Mouse (Mus musculus) forebrain, embryonic 13.5 days (tissue): ENCODE measurements around the gene Evx1. TPM values are rescaled to one million over a fixed set of nuclear protein-coding genes. Genes with fewer than 3 reads are reported as not detected.

Experiments used
- ATAC-seq: fragments of 200-750 bp; cut with Nextera tagmentation; 2 replicates; pipeline ENCODE4 v1.8.0; 2017
- H3K27ac ChIP-seq: fragments of 300-500 bp; sonication (generic); 2 replicates; pipeline ENCODE4 v1.5.1; 2015; ENCODE audit warnings: inconsistent platforms, mild to moderate bottlenecking, moderate library complexity
- H3K27me3 ChIP-seq: fragments of 300-500 bp; sonication (generic); 2 replicates; pipeline ENCODE4 v1.6.1; 2015; ENCODE audit warnings: mild to moderate bottlenecking, inconsistent platforms
- H3K36me3 ChIP-seq: fragments of 300-500 bp; sonication (generic); 2 replicates; pipeline ENCODE4 v1.6.1; 2015; ENCODE audit warnings: mild to moderate bottlenecking, inconsistent platforms; ENCODE audit not compliant: poor library complexity, severe bottlenecking
- H3K4me1 ChIP-seq: fragments of 300-500 bp; sonication (generic); 2 replicates; pipeline ENCODE4 v1.6.1; 2015; ENCODE audit warnings: inconsistent platforms
- H3K4me2 ChIP-seq: fragments of 300-500 bp; sonication (generic); 2 replicates; pipeline ENCODE4 v1.6.1; 2015; ENCODE audit warnings: inconsistent platforms, mild to moderate bottlenecking, moderate library complexity
- H3K4me3 ChIP-seq: fragments of 300-500 bp; sonication (generic); 2 replicates; pipeline ENCODE4 v1.5.1; 2015; ENCODE audit warnings: mild to moderate bottlenecking, inconsistent platforms
- H3K9ac ChIP-seq: fragments of 300-500 bp; sonication (generic); 2 replicates; pipeline ENCODE4 v1.6.1; 2015; ENCODE audit warnings: mild to moderate bottlenecking, inconsistent platforms
- H3K9me3 ChIP-seq: fragments of 300-500 bp; sonication (generic); replicated peaks from 2 replicates; pipeline ENCODE4 v1.6.1; 2016; ENCODE audit warnings: inconsistent platforms
- WGBS: fragments of 180-500 bp; shearing (Covaris S2); methylation state at CpG from one replicate; pipeline ENCODE4 v1.1.7; 2015; 5-methylcytosine and 5-hydroxymethylcytosine counted together
- polyA plus RNA-seq: library from polyadenylated mRNA; unstranded; fragments of >200 nt; fragmentation: Nextera tagmentation; extraction: Ambion mirVana; gene quantifications from 2 replicates; pipeline ENCODE4 v1.2.1, GENCODE M21; 2015

Gene Evx1
- polyA plus RNA-seq, 1 experiment from 2014 or later, result not detected

DNA sequence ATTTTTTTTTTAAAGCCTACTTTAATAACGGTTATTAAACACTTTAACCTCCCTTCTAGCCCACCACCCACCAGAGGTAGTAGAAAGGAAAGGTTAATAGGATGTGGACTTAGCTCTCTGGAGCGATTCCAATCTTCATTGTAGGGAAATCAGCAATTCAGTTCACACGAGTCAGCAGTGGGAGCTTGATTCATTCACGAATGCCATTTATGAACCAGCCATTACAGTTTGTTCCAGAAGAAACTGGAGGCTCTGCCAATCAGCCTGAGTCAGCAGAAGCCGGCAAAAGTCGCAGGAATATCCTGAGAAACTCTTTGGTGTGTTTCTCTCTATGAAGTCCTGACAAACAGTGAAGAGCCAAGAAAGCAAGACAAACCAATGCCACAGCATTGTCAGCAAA lies 18.7 kb upstream of the Evx1 start:
- ATAC-seq, result no peak
- Histone ChIP-seq H3K27me3 (peaks cover 91% of the 10 kb centered on the region), H3K27ac (no peak overlapping the region), H3K9me3 (no peaks in the 10 kb centered on the region), H3K4me1 (peaks cover 6% of the 10 kb centered on the region; the same call in 1 of the 2 replicates), H3K4me2 (no peak overlapping the region), H3K9ac (no peak overlapping the region), H3K4me3 (no peak overlapping the region), H3K36me3 (no peaks in the 10 kb centered on the region)
- WGBS, result 66% methylated on average over 6 of the region's 6 CpGs

DNA sequence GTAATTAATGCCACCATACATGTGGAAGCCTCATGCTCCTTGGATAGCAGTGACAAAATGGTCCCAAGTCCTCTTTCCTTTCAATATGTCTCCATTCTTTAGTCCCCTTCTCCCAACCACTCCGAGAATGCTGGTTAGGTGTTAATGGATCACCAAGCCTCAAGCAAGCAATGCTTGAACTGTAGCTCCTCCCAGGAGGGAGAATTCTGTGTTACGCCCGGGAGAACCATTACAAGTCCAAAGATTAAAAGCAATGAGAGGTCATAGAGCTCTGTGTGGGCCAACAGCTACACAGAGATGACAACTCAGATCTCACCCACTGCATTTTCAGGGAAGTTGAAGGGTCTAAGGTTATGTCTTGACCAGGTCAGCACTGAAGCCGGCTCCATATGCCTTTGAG lies 14.8 kb upstream of the Evx1 start:
- no peaks in the 10 kb centered on the region for H3K4me1 ChIP-seq
- peaks cover 87% of the 10 kb centered on the region for H3K27me3 ChIP-seq
- no peaks in the 10 kb centered on the region for H3K36me3 ChIP-seq
- H3K4me3 ChIP-seq, result no peak overlapping the region
- ATAC-seq, result no peak
- no peak overlapping the region for H3K27ac ChIP-seq
- H3K9ac ChIP-seq, result no peak overlapping the region
- 83% methylated on average over 4 of the region's 4 CpGs for WGBS
- no peaks in the 10 kb centered on the region for H3K9me3 ChIP-seq
- H3K4me2 ChIP-seq, result no peak overlapping the region

DNA sequence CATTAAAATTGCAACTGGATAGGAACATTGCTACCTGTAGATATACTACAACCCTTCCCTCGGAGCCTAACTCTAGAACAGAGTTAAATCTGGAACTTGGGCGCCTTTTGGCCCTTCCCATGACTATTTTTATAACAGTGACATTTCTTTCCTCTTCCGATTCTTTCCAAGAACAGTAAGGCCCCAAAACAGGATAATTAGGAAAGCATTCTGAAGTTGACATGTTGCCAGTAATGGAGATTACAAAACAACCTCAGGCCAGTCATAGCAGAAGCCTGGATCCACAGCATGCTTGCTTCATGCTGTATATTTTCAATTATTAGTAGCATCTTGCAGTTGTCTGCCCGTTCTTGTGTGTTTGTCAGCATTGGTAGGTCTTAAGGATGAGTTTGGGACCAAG lies 12.5 kb upstream of the Evx1 start:
- no peak for ATAC-seq
- Histone ChIP-seq H3K27ac (no peak overlapping the region), H3K4me2 (no peak overlapping the region), H3K27me3 (peaks cover 88% of the 10 kb centered on the region), H3K4me1 (peaks cover 2% of the 10 kb centered on the region; the same call in 1 of the 2 replicates), H3K4me3 (no peak overlapping the region), H3K9me3 (no peaks in the 10 kb centered on the region), H3K9ac (no peak overlapping the region), H3K36me3 (no peaks in the 10 kb centered on the region)
- 87% methylated on average over 4 of the region's 4 CpGs for WGBS

DNA sequence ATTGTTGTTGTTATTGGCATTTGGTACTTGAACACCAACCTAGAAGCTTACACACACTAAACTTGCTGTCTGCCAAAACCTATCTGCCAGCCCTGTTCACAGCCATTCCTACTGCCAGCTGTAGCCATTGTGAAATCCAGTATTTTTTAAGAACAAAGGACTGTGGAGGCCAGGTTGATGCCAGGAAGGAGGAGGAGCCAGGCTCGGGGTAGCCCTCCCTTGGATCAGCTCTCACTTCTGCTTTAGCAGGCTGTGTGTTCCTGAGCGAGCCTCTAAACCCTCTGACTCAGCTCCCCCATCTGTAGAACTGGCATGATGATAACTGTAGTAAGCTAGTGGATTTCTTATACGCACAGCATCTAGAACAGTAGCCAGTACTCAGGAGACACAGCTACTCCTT lies 9.9 kb upstream of the Evx1 start:
- WGBS, result 53% methylated on average over 3 of the region's 3 CpGs
- H3K4me2 ChIP-seq, result no peak overlapping the region
- H3K36me3 ChIP-seq, result no peaks in the 10 kb centered on the region
- no peaks in the 10 kb centered on the region for H3K9me3 ChIP-seq
- H3K4me1 ChIP-seq, result peaks cover 8% of the 10 kb centered on the region; the same call in 1 of the 2 replicates
- H3K27ac ChIP-seq, result no peak overlapping the region
- H3K9ac ChIP-seq, result no peak overlapping the region
- H3K27me3 ChIP-seq, result peaks cover 91% of the 10 kb centered on the region
- no peak for ATAC-seq
- H3K4me3 ChIP-seq, result no peak overlapping the region

DNA sequence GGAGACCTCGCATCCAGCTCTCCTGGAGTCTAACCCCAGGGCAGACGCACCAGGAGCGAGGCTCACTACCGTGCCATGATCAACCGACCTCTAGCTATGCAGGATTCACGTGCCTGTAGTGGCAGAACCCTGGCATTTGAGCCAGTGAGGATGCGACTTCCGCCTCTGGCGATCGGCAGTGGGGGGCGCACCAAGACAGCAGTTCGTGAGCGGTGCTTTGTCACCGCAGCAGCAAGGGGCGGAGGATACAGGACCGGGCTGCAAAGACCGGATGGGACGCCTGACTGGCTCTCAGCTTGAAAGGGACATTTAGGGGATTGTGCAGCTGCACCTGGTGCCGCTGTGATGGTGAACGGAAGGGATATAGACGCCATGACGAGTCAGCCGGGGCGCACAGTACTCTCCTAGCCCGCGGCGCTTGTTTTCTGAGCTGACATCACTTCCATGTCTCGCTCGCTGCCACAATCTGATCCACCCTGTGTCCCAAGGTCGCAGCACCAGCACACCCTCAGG lies 7.4 kb upstream of the Evx1 start:
- under 1% methylated on average over 30 of the region's 30 CpGs for WGBS
- Histone ChIP-seq H3K9me3 (no peaks in the 10 kb centered on the region), H3K4me2 (peak overlapping the region; percentile 71), H3K27ac (no peak overlapping the region), H3K27me3 (peaks cover 93% of the 10 kb centered on the region), H3K36me3 (no peaks in the 10 kb centered on the region), H3K4me3 (peak overlapping the region; percentile 45), H3K9ac (peak overlapping the region; percentile 57), H3K4me1 (peaks cover 8% of the 10 kb centered on the region; the same call in 1 of the 2 replicates)
- ATAC-seq, result peak; percentile 86

DNA sequence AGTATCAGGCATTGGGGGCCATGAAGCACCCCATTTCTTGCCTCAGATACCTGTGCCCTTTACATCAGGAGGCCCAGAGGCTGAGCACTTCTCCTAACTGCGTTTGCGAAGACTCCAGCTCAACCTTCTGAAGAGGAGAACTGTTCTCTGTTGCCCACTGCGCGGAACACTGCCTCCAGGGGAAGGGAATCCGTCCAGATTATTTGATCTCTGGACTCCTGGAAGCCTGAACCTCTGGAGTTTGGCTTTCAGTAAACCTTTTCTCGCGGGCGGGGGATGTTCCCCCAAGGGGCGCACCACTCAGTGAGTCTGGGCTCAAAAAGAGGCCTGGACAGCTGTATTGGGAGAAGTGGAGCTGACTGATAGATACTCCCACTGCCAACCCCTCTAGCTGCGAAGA lies 3.5 kb upstream of the Evx1 start:
- H3K4me2 ChIP-seq, result no peak overlapping the region
- 4% methylated on average over 10 of the region's 10 CpGs for WGBS

DNA sequence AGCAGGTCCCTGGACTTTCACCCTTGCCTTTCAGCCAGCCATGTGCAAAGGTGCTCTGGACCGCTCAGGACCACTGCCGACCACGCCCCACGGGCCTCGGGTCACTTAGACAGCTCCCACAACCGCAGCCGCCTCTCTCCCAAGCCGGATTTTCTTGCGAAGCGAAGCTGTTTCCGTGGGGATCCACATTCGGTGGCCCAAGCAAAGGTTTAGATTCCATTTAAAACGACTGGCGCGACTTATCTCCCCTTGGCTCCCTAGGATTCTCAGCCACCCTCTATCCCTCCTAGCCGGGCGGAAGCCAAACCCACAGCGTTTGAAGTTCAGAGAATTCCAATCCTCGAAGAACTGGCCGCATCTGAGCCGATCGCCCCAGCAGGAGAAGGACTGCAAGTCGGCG lies 2.9 kb upstream of the Evx1 start:
- peaks cover 16% of the 10 kb centered on the region; the same call in 1 of the 2 replicates for H3K4me1 ChIP-seq
- no peak overlapping the region for H3K9ac ChIP-seq
- no peak overlapping the region for H3K27ac ChIP-seq
- H3K9me3 ChIP-seq, result no peaks in the 10 kb centered on the region
- peaks cover 99% of the 10 kb centered on the region for H3K27me3 ChIP-seq
- 0% methylated on average over 24 of the region's 24 CpGs for WGBS
- ATAC-seq, result no peak
- H3K4me2 ChIP-seq, result no peak overlapping the region
- no peak overlapping the region for H3K4me3 ChIP-seq
- no peaks in the 10 kb centered on the region for H3K36me3 ChIP-seq

More for the DNA sequence above, 3.5 kb upstream of the Evx1 start:
- Histone ChIP-seq H3K4me1 (peaks cover 16% of the 10 kb centered on the region; the same call in 1 of the 2 replicates), H3K27ac (no peak overlapping the region), H3K36me3 (no peaks in the 10 kb centered on the region), H3K4me3 (no peak overlapping the region), H3K27me3 (peaks cover 99% of the 10 kb centered on the region), H3K9me3 (no peaks in the 10 kb centered on the region), H3K9ac (no peak overlapping the region)
- ATAC-seq, result no peak

DNA sequence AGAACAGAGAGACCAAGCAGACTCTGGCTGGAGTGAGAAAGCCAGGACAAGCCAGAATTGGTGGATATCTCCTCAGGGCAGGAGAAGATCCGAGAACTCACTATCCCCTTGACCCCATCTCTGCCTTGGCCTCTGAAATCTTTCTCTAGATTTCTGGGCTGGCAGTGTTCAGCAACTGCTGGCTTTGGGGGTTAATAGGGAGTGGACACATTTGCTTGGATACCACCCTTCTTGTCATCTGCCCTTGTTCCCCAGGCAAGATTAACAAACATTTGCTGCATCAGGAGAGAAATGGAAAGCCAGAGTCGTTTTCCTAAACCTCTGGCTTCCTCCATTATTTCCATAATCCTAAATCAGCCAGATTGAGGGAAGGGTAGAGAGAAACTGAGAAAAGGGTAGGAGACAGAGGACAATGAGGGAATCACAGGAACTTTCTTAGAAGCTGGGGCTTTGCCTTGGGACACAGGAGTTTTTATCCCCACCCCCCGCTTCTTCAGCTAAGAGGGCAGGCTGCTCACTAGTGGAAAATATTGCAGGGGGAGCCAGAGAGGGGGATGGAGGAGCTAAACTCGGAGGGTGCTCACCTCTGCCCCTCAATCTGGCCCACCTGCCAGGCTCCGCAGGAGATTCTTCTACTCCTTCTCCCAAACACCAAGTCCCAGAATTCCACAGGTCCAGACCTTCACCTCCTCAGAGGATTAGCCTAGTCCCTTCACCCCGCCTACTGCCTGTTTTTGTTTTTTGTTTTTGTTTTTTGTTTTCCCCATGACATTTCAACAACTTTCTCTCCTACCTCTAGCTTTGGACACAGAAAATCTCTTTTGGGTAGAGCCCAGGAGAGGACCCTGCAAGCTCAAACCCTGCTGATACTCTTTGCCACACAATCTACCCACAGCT lies 1.4 kb upstream of the Evx1 start:
- Histone ChIP-seq H3K4me1 (peaks cover 16% of the 10 kb centered on the region), H3K36me3 (no peaks in the 10 kb centered on the region), H3K9me3 (no peaks in the 10 kb centered on the region), H3K27me3 (peaks cover 99% of the 10 kb centered on the region), H3K9ac (no peak overlapping the region), H3K27ac (no peak overlapping the region), H3K4me3 (no peak overlapping the region), H3K4me2 (no peak overlapping the region)
- WGBS, result 0% methylated on average over 6 of the region's 6 CpGs
- no peak for ATAC-seq

DNA sequence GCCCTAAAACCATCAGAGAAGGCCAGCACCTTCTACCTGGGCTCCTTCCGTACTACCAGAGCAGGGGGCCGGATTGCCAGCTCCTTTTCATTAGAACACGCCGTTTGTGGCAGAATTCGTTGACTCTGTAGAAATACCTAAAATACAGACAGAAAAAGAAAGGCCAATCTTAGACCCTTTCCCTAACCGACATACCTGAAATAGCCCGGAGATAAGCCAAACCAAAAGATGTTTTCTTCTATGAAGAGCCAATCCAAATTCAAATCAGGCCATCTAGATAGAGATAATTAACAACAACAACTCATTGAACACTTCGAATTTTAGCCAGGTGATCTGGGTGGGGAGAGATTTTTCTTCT lies 761 bp upstream of the Evx1 start:
- Histone ChIP-seq H3K4me2 (no peak overlapping the region), H3K4me1 (peaks cover 16% of the 10 kb centered on the region), H3K36me3 (no peaks in the 10 kb centered on the region), H3K9ac (no peak overlapping the region), H3K9me3 (no peaks in the 10 kb centered on the region), H3K4me3 (no peak overlapping the region), H3K27me3 (peaks cover 99% of the 10 kb centered on the region), H3K27ac (no peak overlapping the region)
- no peak for ATAC-seq
- WGBS, result 2% methylated on average over 8 of the region's 8 CpGs

DNA sequence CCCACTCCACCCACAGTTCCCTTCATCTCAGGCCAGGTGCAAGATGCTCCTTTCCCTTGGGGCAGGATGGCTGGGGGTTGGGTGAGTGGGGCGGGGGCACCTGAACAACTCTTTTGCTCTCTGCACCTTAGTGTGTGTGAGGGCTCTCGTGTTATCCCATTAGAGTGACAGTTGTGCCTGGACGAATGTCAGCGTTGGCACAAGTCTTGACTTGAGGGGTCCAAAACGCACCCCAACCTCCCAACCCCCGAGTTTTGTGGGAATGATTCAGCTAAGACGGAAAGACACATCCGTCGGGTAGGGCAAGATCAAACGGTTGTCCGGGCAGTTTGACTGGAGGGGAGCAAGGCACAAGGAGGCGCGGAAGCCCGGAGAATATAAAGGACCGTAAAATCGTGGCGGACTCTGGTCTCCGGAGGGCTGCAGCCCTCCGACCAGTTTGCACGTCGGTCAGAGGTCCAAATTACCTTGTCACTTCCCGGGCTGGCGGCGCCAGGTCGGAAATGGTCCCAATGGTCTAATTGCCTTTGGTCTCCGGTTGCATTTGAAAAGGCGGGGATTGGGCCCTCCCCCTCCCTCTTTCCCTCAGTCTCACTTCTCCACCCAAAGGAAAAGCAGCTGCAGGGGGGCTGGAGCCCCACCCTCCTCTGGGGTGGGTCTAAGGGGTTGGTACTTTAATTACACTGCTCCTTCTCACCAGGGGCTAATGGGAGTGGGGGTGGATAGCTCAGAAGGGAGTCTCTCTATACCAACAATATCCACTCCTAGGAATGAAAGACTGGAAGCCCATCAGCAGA lies 1.2 kb downstream of the Evx1 start:
- Histone ChIP-seq H3K27me3 (peaks cover 99% of the 10 kb centered on the region), H3K9me3 (no peaks in the 10 kb centered on the region), H3K4me2 (no peak overlapping the region), H3K36me3 (no peaks in the 10 kb centered on the region), H3K4me1 (peaks cover 16% of the 10 kb centered on the region), H3K4me3 (no peak overlapping the region), H3K27ac (no peak overlapping the region), H3K9ac (no peak overlapping the region)
- ATAC-seq, result no peak
- WGBS, result under 1% methylated on average over 27 of the region's 27 CpGs

DNA sequence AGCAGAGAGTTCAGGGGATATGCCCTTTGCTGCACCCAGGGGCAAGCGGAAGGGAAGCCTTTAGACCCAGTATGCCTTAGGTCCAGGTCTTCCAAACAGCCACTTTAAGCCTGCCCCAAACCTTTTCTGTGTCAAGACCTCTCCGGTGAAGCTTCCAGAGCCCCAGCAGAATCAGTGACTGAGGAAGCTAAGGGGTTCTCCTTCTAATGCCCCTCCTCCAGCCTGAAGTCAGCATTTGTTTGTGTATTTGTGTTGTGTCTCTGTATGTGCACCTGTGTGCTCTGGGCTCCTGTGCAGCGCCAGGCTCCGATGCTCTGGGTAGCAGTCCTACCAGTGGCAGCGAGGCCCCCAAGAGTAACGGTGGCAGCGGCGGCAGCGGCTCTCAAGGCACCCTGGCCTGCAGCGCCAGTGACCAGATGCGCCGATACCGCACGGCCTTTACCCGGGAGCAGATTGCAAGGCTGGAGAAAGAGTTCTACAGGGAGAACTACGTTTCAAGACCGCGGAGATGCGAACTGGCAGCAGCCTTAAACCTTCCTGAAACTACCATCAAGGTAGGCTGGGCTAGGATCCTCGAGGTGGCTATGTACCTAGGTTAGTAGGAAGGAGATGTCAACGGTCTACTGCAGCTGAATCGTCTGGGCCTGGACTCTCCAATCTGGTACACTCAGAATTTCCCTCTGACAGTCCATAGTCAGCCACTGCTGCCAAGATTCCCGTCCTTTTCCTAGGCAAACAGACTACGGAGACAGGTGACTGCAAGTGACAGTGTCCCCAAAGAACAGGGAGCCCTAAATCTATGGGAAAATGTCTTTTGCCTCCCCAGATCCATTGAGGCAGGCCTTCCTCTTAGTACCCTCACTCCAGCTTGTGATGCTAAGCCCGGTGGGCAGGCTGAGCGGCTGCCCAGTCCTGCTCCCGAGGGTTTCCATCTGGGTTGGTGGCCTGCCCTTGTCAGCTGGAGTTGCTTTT lies 2.4 kb downstream of the Evx1 start:
- no peak overlapping the region for H3K4me2 ChIP-seq
- WGBS, result 1% methylated on average over 27 of the region's 27 CpGs
- H3K9ac ChIP-seq, result no peak overlapping the region

More for the DNA sequence above, 2.4 kb downstream of the Evx1 start:
- no peaks in the 10 kb centered on the region for H3K36me3 ChIP-seq
- H3K27me3 ChIP-seq, result peaks cover 99% of the 10 kb centered on the region
- no peaks in the 10 kb centered on the region for H3K9me3 ChIP-seq
- no peak overlapping the region for H3K27ac ChIP-seq
- H3K4me1 ChIP-seq, result peaks cover 16% of the 10 kb centered on the region
- peak overlapping the region; percentile 23 for H3K4me3 ChIP-seq
- ATAC-seq, result no peak
